Mouse (Mus musculus) cerebellum, adult 8-10 months (tissue): ENCODE data around the gene Mitf.

ENCODE experiments used
- DNase-seq: peaks from one replicate; pipeline ENCODE4 v3.0.0; 2022

Mitf gene

GRCm38 (mm10) chr6:97806781-97807743 is at the start of gene Mitf:
Gene Mitf (plus strand): TSS chr6:97807052.
- peak; percentile 95 for DNase-seq

GRCm38 (mm10) chr6:97757361-97757760 is 49.5 kb upstream of the Mitf start:
- DNase-seq, result no peak

GRCm38 (mm10) chr6:97758884-97759283 is 48.0 kb upstream of the Mitf start:
- DNase-seq, result no peak

GRCm38 (mm10) chr6:97759301-97759700 is 47.6 kb upstream of the Mitf start:
- DNase-seq, result peak; percentile 51

- DNase-seq, result peak; percentile 33
These were observed 45.5 kb upstream of the Mitf start for GRCm38 (mm10) chr6:97761326-97761725.

GRCm38 (mm10) chr6:97763970-97764369 is 42.9 kb upstream of the Mitf start:
- DNase-seq, result no peak

- DNase-seq, result no peak
These were observed 39.0 kb upstream of the Mitf start for GRCm38 (mm10) chr6:97767836-97768235.

- DNase-seq, result no peak
These were observed 37.3 kb upstream of the Mitf start for GRCm38 (mm10) chr6:97769549-97769948.

- no peak for DNase-seq
These were observed 25.5 kb upstream of the Mitf start for GRCm38 (mm10) chr6:97781316-97781715.

GRCm38 (mm10) chr6:97782291-97782690 is 24.6 kb upstream of the Mitf start:
- no peak for DNase-seq

- no peak for DNase-seq
These were observed 20.0 kb upstream of the Mitf start for GRCm38 (mm10) chr6:97786871-97787270.

GRCm38 (mm10) chr6:97788361-97788974 is 18.4 kb upstream of the Mitf start:
- no peak for DNase-seq

GRCm38 (mm10) chr6:97789700-97790099 is 17.2 kb upstream of the Mitf start:
- DNase-seq, result no peak

GRCm38 (mm10) chr6:97792104-97792503 is 14.7 kb upstream of the Mitf start:
- DNase-seq, result no peak

- no peak for DNase-seq
These were observed 11.7 kb upstream of the Mitf start for GRCm38 (mm10) chr6:97795175-97795574.

- peak; percentile 59 for DNase-seq
These were observed 6.2 kb upstream of the Mitf start for GRCm38 (mm10) chr6:97800615-97801014.

- no peak for DNase-seq
These were observed 801 bp upstream of the Mitf start for GRCm38 (mm10) chr6:97806051-97806450.

GRCm38 (mm10) chr6:97814191-97814590 is 7.3 kb downstream of the Mitf start:
- DNase-seq, result no peak

- no peak for DNase-seq
These were observed 8.9 kb downstream of the Mitf start for GRCm38 (mm10) chr6:97815723-97816122.

- no peak for DNase-seq
These were observed 10.0 kb downstream of the Mitf start for GRCm38 (mm10) chr6:97816806-97817205.

GRCm38 (mm10) chr6:97818128-97818527 is 11.3 kb downstream of the Mitf start:
- DNase-seq, result no peak

GRCm38 (mm10) chr6:97818948-97819347 is 12.1 kb downstream of the Mitf start:
- no peak for DNase-seq

- no peak for DNase-seq
These were observed 13.7 kb downstream of the Mitf start for GRCm38 (mm10) chr6:97820505-97820904.

- no peak for DNase-seq
These were observed 15.0 kb downstream of the Mitf start for GRCm38 (mm10) chr6:97821811-97822210.
